Mouse (Mus musculus) embryo, embryonic 11.5 days (tissue): ENCODE data around the gene F8.
A peak's percentile ranks its signal among the peaks of the same experiment; 100 is the strongest.
"Not testable (repeated sequence)": the region's sequence is repeated elsewhere in the genome, so short reads cannot be mapped to it uniquely, and the experiment has no call there.

Source experiments
- DNase-seq: peaks from one replicate; pipeline ENCODE4 v3.0.0-alpha.2; 2012; ENCODE audit warnings: low read depth, low spot score

Gene F8

DNA sequence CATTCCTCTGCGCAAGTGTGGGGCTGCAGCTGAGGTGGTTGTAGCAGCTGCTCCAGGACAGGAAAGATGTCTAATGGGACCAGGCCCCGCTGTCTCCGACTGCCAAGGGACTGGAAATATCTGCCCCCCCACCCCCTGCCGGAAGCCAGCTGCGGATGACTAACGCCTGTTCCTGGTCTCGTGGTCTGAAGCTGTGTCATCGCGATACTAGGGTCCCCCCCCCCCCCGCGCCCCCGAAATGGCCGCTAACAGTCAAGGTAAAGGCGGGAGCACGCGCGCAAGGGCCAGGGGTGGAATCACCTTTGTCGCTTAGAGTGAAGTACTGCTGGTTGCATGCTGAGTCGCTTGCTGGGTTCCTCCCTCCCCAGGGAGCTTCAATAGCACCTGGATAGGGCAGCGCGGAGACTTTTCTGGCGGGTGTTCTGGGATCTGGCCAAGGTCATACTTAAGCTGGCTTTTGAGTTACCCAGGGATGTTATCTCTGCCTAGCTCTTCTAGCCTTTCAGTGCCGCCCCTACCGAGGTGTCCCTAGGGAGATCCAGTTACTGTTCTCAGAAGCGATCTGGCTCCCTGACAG, at the start of gene F8, which contains the start of gene Fundc2:
Gene F8, minus strand, starts transcription at position 421 of the 577 bp plus-strand sequence.
Gene Fundc2, plus strand, starts transcription at position 205 of the 577 bp plus-strand sequence.
- DNase-seq: peak; percentile 57

DNA sequence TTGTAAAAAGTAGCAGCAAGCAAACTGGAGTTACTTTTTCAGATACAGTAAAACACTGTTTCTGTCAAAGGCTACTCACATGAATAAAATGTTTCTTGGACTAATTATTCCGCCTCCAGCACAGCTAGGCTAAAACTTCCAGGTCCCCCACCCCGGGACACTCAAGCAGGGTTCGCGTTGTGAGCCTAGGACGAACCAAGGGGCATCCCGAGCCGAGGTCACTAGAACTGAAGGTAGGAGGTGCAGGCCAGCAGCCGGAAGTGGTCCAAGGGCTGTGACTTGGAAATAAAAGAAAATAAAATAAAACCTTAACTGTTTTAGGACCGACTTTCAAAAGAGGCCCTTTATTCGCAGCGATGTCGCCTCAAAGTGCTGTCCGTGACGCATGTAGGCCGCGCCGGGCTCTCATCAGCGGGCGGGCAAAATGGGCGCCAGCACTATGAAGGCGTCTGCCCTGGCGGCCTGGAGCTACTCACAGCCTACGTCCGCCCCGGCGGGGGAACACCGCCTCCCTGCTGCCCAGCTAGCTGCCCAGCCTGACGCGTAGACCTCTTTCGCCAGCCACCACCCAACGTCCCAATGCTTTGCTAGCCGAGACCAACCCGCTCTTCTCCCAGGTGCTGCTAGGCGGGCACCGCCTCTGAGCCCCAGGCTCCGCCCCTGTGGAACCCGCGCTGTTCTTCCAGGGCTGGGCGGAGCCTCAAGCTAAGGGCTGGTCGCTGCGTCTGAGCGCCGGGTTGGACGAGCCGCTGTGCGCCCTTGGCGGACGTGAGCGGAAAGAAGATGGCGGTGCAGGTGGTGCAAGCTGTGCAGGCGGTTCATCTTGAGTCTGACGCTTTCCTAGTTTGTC, 33.7 kb upstream of the F8 start, which contains the start of the genes Cmc4, Mtcp1 and Brcc3:
Gene Cmc4, minus strand, starts transcription at position 649 of the 850 bp plus-strand sequence.
Gene Mtcp1, minus strand, starts transcription at position 653 of the 850 bp plus-strand sequence.
Gene Brcc3, plus strand, starts transcription at position 693 of the 850 bp plus-strand sequence.
- DNase-seq: peak; percentile 78

DNA sequence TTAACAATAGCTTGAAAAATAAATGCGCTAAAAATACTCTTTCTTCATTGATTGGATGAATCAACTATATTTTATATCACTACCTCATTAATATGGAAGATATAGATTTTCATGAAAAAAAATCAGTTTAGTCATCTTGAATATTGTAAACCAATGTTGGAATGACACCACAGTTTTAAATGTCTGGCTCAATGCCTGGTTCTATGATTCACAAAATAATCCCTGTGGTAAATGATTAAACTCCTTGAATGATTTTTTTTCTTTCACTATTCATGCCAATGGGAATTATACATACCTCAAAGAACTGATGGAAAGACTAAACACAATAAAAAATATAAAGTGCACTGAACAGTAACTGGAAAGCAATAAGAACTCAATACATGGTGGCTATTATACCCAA, 27.3 kb upstream of the F8 start:
- DNase-seq: no peak

DNA sequence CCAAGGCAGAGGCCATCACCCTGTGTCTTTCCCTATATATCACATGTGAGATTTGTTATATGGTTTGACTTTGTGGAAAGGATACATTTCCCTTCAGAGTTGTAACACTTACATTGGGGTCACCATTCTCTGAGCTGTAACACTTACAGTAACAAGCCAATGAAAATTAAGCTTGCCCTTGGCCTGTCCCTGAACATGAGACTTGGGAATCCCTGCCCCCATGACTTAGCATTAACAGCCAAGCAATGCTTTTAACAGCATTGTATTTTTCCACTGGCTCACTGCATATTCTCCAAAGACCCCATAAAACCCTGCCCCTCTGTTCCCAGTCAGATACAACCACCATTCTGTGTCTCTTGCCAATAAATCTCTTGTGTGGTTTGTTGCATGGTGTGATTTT, 20.9 kb upstream of the F8 start:
- no peak for DNase-seq

DNA sequence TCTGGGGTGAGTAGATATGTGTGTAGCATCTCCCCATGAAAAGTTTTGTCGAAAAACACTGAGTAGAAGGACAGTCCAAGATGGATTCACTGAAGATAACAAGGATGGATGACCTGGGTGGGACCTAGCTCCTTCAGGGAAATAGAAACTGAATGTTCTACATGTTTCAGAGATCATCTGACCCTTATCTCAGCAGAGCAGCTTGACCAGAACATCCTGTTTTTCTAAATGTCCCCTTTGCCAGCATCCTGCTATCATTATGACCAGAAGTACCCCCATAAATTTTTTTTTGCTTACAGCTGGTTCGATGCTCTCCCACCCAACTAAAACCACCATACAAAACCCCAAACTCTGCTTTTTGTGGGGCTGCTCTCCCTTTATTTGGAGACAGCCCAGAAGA, 20.3 kb upstream of the F8 start:
- no peak for DNase-seq

DNA sequence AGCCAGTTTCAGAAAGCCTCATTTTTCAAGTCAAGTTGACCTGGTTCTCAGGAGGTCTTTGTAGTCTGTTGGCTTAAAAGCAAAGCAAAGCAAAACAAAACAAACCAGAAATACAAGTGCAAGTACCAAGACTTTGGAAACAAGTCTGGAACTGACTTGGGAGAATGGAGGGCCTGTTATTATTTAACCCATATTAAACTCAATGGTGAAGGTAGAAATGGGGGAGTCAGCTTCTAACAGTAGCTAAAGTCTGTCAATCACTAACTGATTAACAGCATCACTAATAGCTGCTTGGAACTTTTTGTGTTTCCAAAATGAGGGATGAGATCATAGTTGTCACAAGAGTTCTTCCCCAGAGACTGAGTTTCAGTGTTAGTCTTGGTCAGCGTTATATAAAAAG, 17.1 kb upstream of the F8 start:
- no peak for DNase-seq

DNA sequence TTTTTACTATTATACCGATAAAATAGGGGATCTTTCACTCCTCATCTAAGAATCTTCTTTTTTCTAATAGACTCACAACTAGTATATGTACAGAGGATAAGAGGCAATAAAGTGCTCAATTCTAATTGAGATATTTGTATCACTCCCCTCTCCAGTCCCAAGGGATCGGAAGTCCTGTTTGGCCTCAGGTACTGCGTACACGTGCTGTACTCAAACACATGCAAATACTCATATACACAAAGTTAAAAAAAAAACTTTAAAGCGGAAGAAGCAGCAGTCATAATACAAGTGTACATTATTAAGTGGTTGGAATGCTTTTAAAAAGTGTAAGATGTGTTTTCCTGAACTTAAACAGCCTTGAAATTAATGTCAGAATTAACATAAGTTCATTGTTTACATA, 716 bp downstream of the F8 start:
- DNase-seq: no peak

DNA sequence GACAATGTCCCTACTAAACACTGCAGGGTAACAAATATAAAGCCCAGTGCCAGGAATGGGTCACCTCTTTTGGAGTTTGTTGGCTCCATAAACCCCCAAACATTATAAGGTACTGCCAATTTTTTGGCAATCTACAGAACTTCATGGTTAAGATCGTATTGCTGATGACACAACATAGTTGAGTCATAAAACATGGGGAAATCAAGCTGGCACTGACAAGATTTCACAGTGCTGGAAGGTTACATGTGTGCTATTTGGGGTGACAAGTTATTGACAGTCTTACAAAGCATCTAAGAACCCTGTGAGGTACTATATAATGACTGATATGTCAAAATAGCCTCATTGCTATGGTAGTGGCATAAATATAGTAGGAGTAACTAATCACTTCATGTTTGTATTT, 1.2 kb downstream of the F8 start:
- DNase-seq: no peak

DNA sequence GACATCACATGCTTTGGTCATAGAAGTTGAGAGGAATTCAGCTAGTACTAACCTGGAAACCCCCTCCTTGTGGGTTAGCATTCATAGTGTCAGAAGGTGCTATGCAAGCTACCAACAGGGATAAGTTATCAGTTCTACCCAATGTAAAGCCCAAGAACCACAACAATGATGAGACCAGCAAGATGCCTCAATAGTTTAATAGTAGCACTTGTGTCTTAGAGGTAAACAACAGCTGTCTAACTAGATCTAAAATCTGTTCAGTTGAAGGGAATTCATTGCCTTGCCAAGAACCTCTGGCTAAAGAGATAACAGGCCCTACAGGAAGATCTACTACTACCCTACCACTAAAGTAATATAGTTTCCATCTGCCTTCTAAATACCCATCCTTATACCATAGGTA, 5.6 kb downstream of the F8 start:
- no peak for DNase-seq

DNA sequence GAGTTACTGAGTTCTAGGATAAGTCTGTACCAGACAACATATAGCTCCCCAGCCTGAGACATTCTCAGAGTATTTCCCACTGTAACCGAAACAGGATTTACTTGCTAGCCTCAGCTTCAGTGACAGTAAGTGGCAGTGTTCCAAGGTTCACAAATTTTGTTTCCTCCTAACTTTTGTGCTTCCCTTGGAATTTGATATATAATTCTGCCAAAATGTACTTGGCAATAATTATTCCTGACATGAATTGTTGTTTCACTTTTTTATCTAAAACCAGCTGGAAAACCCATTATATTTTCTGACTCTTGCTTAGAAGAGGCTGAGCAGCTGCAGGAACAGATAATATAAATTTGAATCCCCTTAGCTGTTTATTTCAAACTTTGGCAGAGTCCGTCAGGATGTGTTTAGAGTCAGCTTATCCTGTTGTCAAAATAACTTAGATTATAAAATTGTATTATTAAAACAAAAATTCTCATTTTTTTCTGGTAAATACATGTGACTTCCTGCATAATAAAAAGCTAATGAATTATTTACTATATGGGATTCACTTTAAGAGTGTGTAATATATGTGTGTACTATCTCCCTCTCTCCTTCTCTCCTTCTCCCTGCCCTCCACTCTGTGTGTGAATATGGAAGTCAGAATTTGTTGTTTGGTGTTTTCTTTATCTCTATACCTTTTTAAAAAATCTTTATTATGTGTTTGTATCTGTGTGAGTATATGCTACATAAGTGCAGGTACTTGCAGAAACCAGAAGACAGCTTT, 9.6 kb downstream of the F8 start:
- DNase-seq: no peak

DNA sequence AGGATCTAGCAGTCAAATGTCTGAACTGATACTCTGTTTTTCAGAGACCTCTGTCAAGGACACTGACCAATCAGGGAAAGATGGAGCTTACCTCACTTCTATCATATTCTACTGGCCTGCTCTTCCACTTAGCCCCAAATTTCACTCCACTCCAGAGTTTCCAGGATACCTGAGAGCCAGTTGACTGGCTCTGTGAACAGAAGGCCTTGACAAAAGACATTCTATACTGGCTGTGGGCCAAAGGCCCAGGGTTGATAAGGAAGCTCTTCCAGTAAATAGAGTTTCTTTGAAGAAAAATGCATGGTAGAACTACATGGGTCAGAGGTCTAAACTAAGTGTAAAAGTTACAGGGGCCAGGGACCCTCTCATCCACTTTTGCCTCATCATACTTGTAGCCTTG, 12.2 kb downstream of the F8 start:
- DNase-seq: no peak

DNA sequence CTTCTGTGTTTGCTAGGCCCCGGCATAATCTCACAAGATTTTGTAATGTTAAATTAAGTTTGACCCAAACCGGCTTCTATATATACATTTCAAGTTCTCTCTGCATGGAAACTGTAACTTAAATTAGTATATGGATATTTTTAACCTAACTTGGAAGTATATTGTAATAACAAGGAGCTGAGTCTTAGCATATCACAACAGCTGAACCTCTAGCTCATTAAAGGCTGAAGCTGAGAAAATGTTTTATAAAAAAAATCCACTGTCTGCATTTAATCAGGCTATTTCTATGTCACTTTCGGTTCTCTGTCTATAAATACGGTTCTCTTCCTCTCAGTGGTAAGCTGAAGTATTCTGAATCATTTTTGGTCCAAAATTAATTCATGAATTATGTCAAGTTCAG, 58.9 kb downstream of the F8 start:
- DNase-seq: no peak

DNA sequence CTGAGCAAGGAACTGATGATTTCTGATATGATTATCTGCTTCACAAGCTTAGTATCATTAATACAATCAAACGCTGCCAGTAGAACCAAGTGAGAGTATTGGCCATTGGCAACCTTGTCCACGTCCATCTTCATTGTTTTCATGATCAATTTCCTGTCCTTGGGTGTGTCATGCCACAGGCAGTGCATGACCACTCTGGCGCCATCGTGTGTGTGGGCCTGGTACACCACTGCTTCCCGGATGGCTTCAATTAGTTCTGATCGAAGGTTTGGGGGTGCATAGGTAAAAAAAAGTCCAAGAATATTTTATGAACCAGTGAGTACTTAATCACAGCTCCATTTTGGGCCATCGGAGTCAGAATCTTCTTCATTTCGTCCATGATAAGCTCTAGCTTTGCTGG, 110.7 kb downstream of the F8 start:
- no peak for DNase-seq

DNA sequence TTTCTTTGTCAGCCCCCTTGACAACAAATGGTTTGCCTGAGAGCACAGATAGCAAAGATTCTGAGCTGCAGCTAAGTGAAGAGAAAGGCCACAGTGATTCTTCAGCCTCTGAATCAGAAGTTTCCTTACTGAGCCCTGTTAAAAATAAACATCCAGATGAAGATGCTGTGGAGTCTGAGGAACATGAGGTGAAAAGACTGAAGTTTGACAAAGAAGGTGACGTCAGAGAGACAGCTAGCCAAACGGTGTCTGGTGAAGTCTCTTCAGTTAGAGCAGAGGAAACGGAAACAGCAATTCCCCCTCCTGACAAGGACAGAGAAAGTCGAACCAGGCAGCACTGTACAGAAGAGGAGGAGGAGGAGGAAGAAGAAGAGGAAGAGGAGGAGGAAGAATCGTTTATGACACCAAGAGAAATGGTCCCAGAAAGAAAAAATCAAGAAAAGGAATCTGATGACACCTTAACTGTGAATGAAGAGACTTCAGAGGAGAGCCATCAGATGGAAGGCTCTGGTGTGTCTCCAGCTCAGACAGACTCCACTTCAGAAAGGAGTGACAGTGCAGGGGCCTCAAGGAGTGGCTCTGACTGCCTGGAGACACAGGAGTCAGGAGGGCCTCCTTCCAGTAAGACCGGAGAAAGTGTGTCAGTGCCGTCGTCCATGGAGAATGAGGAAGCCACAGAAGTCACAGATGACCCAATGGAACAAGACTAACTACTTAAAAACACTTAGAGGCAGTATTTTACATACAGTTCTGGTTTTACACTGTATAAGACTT, 148.6 kb downstream of the F8 start:
- not testable (repeated sequence) for DNase-seq

DNA sequence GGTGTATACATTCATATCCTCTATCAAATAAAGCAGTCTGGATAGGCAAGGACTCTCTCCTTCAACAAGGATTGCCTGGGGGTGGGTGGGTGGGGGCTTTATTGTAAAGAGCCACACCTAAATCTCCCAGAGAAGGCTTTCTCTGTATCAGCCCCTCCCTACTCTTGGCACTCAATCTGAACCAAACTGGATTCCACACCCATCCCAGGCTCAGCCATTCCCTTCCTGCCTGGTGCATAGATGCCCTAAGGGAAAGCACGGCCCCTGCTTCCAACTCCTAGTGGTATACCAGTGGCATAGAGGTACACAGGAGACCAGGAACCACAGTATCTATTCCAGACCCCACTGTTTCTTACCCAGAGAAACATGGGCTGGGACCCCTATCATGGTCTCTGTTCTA, 151.0 kb downstream of the F8 start:
- no peak for DNase-seq

DNA sequence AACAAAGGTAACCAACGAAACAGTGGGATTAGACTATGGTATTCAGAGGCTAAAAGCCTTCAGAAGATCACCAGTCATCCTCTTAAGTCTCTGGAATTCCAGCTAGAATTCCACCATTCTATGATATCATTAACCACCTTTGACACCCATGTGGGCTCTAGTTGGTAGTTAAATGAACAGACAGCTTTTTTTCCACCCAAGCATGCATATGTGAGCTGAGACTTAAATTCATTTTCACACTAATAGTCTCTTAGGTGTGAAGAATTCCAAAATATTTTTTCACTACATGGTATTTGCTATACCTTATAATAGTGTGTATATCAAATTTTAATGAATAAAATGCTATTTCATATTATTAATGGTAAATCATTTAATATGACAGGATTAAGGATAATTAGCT, 218.7 kb downstream of the F8 start, which contains the start of gene Smim9:
Gene Smim9, minus strand, starts transcription at position 101 of the 400 bp plus-strand sequence.
- no peak for DNase-seq

DNA sequence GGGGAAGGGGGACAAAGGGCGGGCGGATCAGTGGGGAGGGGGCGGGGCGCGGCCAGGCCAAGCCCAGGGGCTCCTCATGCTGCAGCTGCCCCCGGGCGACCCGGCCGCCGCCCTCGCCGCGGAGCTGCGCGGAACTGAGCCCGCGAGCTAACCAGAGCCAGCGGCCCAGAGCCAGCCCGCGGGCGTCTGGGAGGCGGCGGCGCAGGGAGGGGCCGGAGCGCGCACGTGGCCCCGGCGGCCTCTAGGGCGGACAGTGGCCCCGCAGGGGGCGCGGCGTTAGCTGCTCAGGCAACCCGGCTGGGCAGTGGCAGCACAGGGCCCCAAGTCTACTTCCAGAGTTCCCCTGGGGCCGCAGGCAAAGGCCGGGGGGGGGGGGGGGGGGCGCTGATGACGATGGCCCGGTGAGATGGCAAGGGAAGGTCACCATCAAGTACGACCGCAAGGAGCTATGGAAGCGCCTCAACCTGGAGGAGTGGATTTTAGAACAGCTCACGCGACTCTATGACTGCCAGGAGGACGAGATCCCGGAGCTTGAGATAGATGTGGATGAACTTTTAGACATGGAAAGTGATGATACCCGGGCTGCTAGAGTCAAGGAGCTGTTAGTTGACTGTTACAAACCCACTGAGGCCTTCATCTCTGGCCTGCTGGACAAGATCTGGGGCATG, 226.7 kb downstream of the F8 start:
- peak; percentile 4 for DNase-seq

DNA sequence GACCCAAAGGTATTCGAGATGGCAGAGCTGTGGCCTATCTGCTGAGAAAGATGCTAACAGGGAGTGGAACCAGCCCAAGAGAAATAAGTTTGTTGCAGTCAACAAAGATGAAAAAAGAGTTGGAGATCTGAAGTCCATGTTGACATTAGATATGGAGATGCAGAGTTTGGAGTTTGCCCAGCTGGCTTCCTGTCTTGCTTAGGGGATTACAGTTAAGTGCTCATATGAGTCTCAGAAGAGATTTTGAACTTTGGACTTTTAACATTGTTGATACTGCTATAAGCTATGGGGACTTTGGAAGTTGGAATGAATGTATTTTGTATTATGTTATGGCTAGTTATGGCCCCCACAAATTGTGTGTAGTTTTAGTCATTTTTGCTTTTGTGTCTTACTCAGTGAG, 230.2 kb downstream of the F8 start:
- no peak for DNase-seq

DNA sequence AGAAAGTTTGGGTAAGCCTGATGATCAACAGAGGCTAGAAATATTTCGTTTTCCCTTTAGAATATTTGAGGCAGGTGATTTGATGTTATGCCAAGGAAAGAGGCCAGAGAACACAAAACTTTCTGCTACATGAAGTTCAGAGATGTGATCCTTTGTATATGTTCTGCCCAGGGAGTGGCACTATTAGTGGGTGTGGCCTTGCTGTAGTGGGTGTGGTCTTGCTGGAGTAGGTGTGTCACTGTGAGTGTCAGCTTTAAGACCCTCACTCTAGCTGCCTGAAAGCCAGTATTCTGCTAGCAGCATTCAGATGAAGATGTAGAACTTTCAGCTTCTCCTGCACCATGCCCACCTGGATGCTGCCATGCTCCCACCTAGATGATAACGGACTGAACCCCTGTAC, 232.1 kb downstream of the F8 start:
- DNase-seq: no peak

DNA sequence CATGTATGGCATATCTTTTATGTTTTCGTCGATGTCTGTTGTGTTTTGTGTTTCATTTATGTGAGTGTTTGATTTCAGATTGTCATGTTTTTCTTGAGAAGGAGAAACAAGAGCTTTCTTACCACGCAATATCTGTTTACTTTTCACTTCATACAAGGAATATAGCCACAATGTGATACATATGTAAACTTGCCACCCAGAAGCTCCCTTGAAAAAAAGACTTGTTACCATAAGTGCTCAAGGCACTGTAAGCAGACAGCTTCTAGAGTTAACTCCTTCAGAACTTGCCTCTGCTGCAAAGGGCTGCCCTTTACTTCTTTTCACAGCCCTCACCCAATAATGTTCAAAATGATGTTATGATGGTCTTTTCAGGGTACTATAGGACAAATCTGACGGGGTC, 234.0 kb downstream of the F8 start:
- DNase-seq: no peak

DNA sequence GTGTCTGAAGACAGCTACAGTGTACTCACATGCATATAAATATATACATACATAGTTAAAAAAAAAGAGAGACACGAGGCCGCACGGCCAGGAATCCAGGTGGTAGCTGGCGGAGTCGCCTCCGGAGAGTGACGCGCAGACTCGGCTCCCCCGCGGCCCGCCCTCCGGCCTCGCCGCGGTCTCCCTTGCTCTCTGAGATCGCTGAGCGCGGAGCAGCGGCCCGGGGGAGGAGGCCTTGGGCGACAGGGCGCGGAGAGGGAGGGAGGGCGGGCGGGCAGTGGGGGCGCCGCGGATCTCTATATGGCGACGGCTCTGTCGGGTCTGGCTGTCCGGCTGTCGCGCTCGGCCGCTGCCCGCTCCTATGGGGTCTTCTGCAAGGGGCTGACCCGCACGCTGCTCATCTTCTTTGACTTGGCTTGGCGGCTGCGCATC, 239.3 kb downstream of the F8 start:
- not testable (repeated sequence) for DNase-seq
